Comparison of ENCODE assay signal across 11 mouse cellular contexts in the genomic region with DNA sequence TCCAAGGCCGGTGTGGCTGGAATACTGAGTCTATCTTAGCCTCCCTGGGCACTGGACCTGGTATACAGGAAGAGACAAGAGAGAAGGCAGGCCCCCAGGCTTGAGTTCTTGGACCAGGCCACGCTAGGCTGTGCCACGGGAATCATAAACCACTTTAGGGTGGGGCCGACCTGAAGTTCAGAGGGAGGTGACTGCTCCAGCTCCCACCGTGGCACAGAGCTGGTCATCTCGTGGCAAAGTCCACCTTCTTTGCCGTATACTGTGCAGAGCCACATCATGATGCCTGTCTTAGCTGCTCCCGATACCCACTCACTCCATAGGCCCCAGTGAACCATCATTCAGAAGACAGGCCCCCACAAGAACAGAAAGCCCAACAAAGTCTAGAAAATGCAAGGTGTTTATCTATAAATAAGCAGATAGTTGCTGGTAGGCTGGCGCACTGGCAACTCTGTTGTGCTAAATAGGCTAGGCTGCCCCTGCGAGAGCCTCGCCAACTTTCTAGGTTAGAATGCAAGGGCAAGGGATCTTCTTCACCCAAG. TPM values are rescaled to one million over a fixed set of nuclear protein-coding genes. Genes with fewer than 3 reads are reported as not detected.
A peak's percentile ranks its signal among the peaks of the same experiment; 100 is the strongest.
DNase-seq lines count a peak whose midpoint lies in the region; ATAC-seq and TF ChIP-seq lines count a peak whose summit lies in the region.
"Had no signal": no experiment of that assay in that cellular context is flagged by ENCODE, and none has a peak within 500 bp of the region (broad histone marks: within the 10 kb centered on the region; RNA-seq: fewer than 3 reads in every experiment).

No protein-coding gene starts in this region.

- 0 out of 2 replicates have a peak overlapping the region, but pooled peaks have one; percentile 43 for H3K4me2 ChIP-seq in neural tube, embryonic 12.5 days (replicated peaks)
- H3K4me2 ChIP-seq in liver, embryonic 11.5 days: peak overlapping the region; percentile 64
- H3K4me2 ChIP-seq in stomach, postnatal 0 days (replicated peaks; ENCODE audit: low read depth): no peak overlapping the region
- H3K4me2 ChIP-seq: limb, embryonic 15.5 days had no signal

- H3K27me3 ChIP-seq in neural tube, embryonic 12.5 days (replicated peaks): no peaks in the 10 kb centered on the region
- no peaks in the 10 kb centered on the region for H3K27me3 ChIP-seq in liver, embryonic 11.5 days (replicated peaks; ENCODE audit: control insufficient read depth, insufficient read depth, low read length)
- H3K27me3 ChIP-seq in stomach, postnatal 0 days (ENCODE audit: control insufficient read depth, insufficient read depth, low read length): no peaks in the 10 kb centered on the region
- H3K27me3 ChIP-seq: limb, embryonic 15.5 days had no signal

- intact Hi-C loops in heart, postnatal 25 days (cut with DNase I): no loop called here

- H3K4me3 ChIP-seq in neural tube, embryonic 12.5 days: no peak overlapping the region
- H3K4me3 ChIP-seq in liver, embryonic 11.5 days (ENCODE audit: low read depth, low read length): 0 out of 2 replicates have a peak overlapping the region, but pooled peaks have one; percentile 0
- no peak overlapping the region for H3K4me3 ChIP-seq in stomach, postnatal 0 days (ENCODE audit: low read depth, low read length)
- H3K4me3 ChIP-seq: limb, embryonic 15.5 days had no signal

- TF ChIP-seq EP300 in stomach, postnatal 0 days (optimal IDR thresholded peaks at IDR 0.05): no peak

- no peaks in the 10 kb centered on the region for H3K9me3 ChIP-seq in neural tube, embryonic 12.5 days
- H3K9me3 ChIP-seq in liver, embryonic 11.5 days (ENCODE audit: control insufficient read depth, low read length): no peaks in the 10 kb centered on the region
- H3K9me3 ChIP-seq in stomach, postnatal 0 days (ENCODE audit: control insufficient read depth, low read length): no peaks in the 10 kb centered on the region
- H3K9me3 ChIP-seq: limb, embryonic 15.5 days had no signal

- no peak overlapping the region for H3K27ac ChIP-seq in neural tube, embryonic 12.5 days
- H3K27ac ChIP-seq in liver, embryonic 11.5 days (ENCODE audit: low read depth, low read length): peak overlapping the region; percentile 99
- H3K27ac ChIP-seq in stomach, postnatal 0 days (replicated peaks): peak overlapping the region; percentile 5; the same call in 1 of the 2 replicates
- H3K27ac ChIP-seq: limb, embryonic 15.5 days had no signal

- no peak for ATAC-seq in neural tube, embryonic 12.5 days (ENCODE audit: low FRiP score, low read depth)
- ATAC-seq in liver, embryonic 11.5 days (replicated peaks; ENCODE audit: low FRiP score): peak; percentile 48
- peak; percentile 21; the same call in 1 of the 2 replicates for ATAC-seq in stomach, postnatal 0 days (ENCODE audit: low FRiP score, low TSS enrichment)
- ATAC-seq: hindbrain, embryonic 16.5 days had no signal

- TF ChIP-seq CTCF in stomach, postnatal 0 days (IDR thresholded peaks at IDR 0.05; ENCODE audit: low read depth): no peak

- H3K9ac ChIP-seq in neural tube, embryonic 12.5 days: no peak overlapping the region
- peak overlapping the region; percentile 63 for H3K9ac ChIP-seq in liver, embryonic 11.5 days (ENCODE audit: low read depth, low read length)
- H3K9ac ChIP-seq in stomach, postnatal 0 days (ENCODE audit: low read length): no peak overlapping the region
- H3K9ac ChIP-seq: limb, embryonic 15.5 days had no signal

- peaks cover 22% of the 10 kb centered on the region for H3K36me3 ChIP-seq in neural tube, embryonic 12.5 days
- peaks cover 22% of the 10 kb centered on the region for H3K36me3 ChIP-seq in liver, embryonic 11.5 days (ENCODE audit: control insufficient read depth, insufficient read depth, low read length)
- peaks cover 15% of the 10 kb centered on the region for H3K36me3 ChIP-seq in stomach, postnatal 0 days (ENCODE audit: control insufficient read depth, insufficient read depth, low read length)

- peak; percentile 84 for DNase-seq in heart, adult 11 months
- no peak for DNase-seq in heart, postnatal 25 days (ENCODE audit: low spot score)
- DNase-seq in neural tube, embryonic 10.5 days (ENCODE audit: extremely low spot score, low spot score): no peak
- DNase-seq in liver, embryonic 11.5 days (ENCODE audit: low spot score): peak; percentile 71
- peak; percentile 37 for DNase-seq in stomach, postnatal 0 days (ENCODE audit: low spot score)
- no peak for DNase-seq in urinary bladder, postnatal 10 days (ENCODE audit: low spot score)
- no peak for DNase-seq in layer of hippocampus, adult 9-10 months (ENCODE audit: low spot score)

- peaks cover 14% of the 10 kb centered on the region for H3K4me1 ChIP-seq in neural tube, embryonic 12.5 days
- peaks cover 39% of the 10 kb centered on the region for H3K4me1 ChIP-seq in liver, embryonic 11.5 days (replicated peaks; ENCODE audit: control insufficient read depth, insufficient read depth, low read length)
- H3K4me1 ChIP-seq in stomach, postnatal 0 days (replicated peaks; ENCODE audit: control insufficient read depth, insufficient read depth): 0 out of 2 replicates have a peak, but pooled peaks cover 2% of the 10 kb centered on the region

- WGBS in neural tube, embryonic 12.5 days: 90% methylated on average over 11 of the region's 11 CpGs
- 33% methylated on average over 11 of the region's 11 CpGs for WGBS in liver, embryonic 11.5 days
- WGBS in stomach, postnatal 0 days: 76% methylated on average over 11 of the region's 11 CpGs

RNA-seq across cellular contexts. Expression of gene Mafk, which starts 13.3 kb away (rescaled TPM):
- 10 to 100 TPM; 30.2 to 30.9 TPM for total RNA-seq in heart, postnatal 25 days (2021)
- polyA plus RNA-seq in neural tube, embryonic 12.5 days (2016; fragmentation: Nextera tagmentation; extraction: Ambion mirVana): 12.8 and 12.9 TPM in 2 replicates
- 30.4 and 35.1 TPM in 2 replicates for polyA plus RNA-seq in liver, embryonic 11.5 days (2014; fragmentation: Nextera tagmentation; extraction: Ambion mirVana)
- 19.4 TPM in 2 replicates for polyA plus RNA-seq in stomach, postnatal 0 days (2015; fragmentation: Nextera tagmentation; extraction: Ambion mirVana)

RNA-seq across cellular contexts. Expression of gene Tmem184a, which starts 15.1 kb away (rescaled TPM):
- total RNA-seq in heart, postnatal 25 days (2021): under 1 TPM; 0.16 to 0.17 TPM
- 0.29 and 0.68 TPM in 2 replicates for polyA plus RNA-seq in neural tube, embryonic 12.5 days (2016; fragmentation: Nextera tagmentation; extraction: Ambion mirVana)
- polyA plus RNA-seq in liver, embryonic 11.5 days (2014; fragmentation: Nextera tagmentation; extraction: Ambion mirVana): 2.3 and 2.7 TPM in 2 replicates
- 72.0 and 84.3 TPM in 2 replicates for polyA plus RNA-seq in stomach, postnatal 0 days (2015; fragmentation: Nextera tagmentation; extraction: Ambion mirVana)

RNA-seq across cellular contexts. Expression of gene Gm26938, which starts 21.6 kb away (rescaled TPM):
- not detected for total RNA-seq in heart, postnatal 25 days (2021)
- polyA plus RNA-seq in neural tube, embryonic 12.5 days (2016; fragmentation: Nextera tagmentation; extraction: Ambion mirVana): not detected in 2 replicates
- polyA plus RNA-seq in liver, embryonic 11.5 days (2014; fragmentation: Nextera tagmentation; extraction: Ambion mirVana): not detected in 2 replicates
- not detected in 2 replicates for polyA plus RNA-seq in stomach, postnatal 0 days (2015; fragmentation: Nextera tagmentation; extraction: Ambion mirVana)
- total RNA-seq: monocyte, adult 5-6 weeks had no signal
- polyA plus RNA-seq: hindbrain, embryonic 16.5 days; limb, embryonic 15.5 days had no signal

RNA-seq across cellular contexts. Expression of gene Psmg3, which starts 22.0 kb away (rescaled TPM):
- total RNA-seq in heart, postnatal 25 days (2021): 10 to 100 TPM; 10.2 to 11.1 TPM
- polyA plus RNA-seq in neural tube, embryonic 12.5 days (2016; fragmentation: Nextera tagmentation; extraction: Ambion mirVana): 68.5 and 70.2 TPM in 2 replicates
- 112 and 124 TPM in 2 replicates for polyA plus RNA-seq in liver, embryonic 11.5 days (2014; fragmentation: Nextera tagmentation; extraction: Ambion mirVana)
- 50.6 and 51.0 TPM in 2 replicates for polyA plus RNA-seq in stomach, postnatal 0 days (2015; fragmentation: Nextera tagmentation; extraction: Ambion mirVana)

RNA-seq across cellular contexts. Expression of gene Ints1, which starts 29.2 kb away (rescaled TPM):
- total RNA-seq in heart, postnatal 25 days (2021): 10 to 100 TPM; 43.3 to 47.3 TPM
- 33.7 and 34.3 TPM in 2 replicates for polyA plus RNA-seq in neural tube, embryonic 12.5 days (2016; fragmentation: Nextera tagmentation; extraction: Ambion mirVana)
- polyA plus RNA-seq in liver, embryonic 11.5 days (2014; fragmentation: Nextera tagmentation; extraction: Ambion mirVana): 34.9 TPM in 2 replicates
- polyA plus RNA-seq in stomach, postnatal 0 days (2015; fragmentation: Nextera tagmentation; extraction: Ambion mirVana): 7.9 and 8.0 TPM in 2 replicates

Comparison
In these comparisons a context has a peak if more than half of its experiments do, and no peak if none do; other contexts are left out.
1. DNase-seq: peak in heart, adult 11 months (single experiment), liver, embryonic 11.5 days (single experiment) and stomach, postnatal 0 days (single experiment); none in heart, postnatal 25 days (single experiment), neural tube, embryonic 10.5 days (single experiment), urinary bladder, postnatal 10 days (single experiment) and layer of hippocampus, adult 9-10 months (single experiment).
2. RNA of gene Tmem184a, which starts 15.1 kb away (polyA plus RNA-seq): 72.0 to 84.3 TPM in stomach, postnatal 0 days; 2.3 to 2.7 TPM in liver, embryonic 11.5 days and 0.29 to 0.68 TPM in neural tube, embryonic 12.5 days; every median in the first group is over 10 times any median in the second.